Mouse (Mus musculus) heart, embryonic 12.5 days (tissue): Measurements from ENCODE around the gene Lum. TPM values are rescaled to one million over a fixed set of nuclear protein-coding genes. Genes with fewer than 3 reads are reported as not detected.

ENCODE experiments used
- ATAC-seq: fragments of 200-750 bp; cut with Nextera tagmentation; 2 replicates; pipeline ENCODE4 v1.8.0; 2017; ENCODE audit warnings: moderate TSS enrichment, moderate library complexity; ENCODE audit not compliant: insufficient number of reproducible peaks, low FRiP score
- H3K27ac ChIP-seq: fragments of 300-500 bp; sonication (generic); 2 replicates; pipeline ENCODE4 v1.5.1; 2016; ENCODE audit warnings: mild to moderate bottlenecking, moderate library complexity; ENCODE audit not compliant: poor library complexity, severe bottlenecking
- H3K27me3 ChIP-seq: fragments of 300-500 bp; sonication (generic); replicated peaks from 2 replicates; pipeline ENCODE4 v1.6.1; 2016; ENCODE audit warnings: mild to moderate bottlenecking, moderate library complexity
- H3K36me3 ChIP-seq: fragments of 300-500 bp; sonication (generic); 2 replicates; pipeline ENCODE4 v1.6.1; 2016; ENCODE audit warnings: mild to moderate bottlenecking, moderate library complexity
- H3K4me1 ChIP-seq: fragments of 300-500 bp; sonication (generic); replicated peaks from 2 replicates; pipeline ENCODE4 v1.6.1; 2016; ENCODE audit warnings: mild to moderate bottlenecking
- H3K4me2 ChIP-seq: fragments of 300-500 bp; sonication (generic); 2 replicates; pipeline ENCODE4 v1.6.1; 2016; ENCODE audit warnings: mild to moderate bottlenecking, moderate library complexity
- H3K4me3 ChIP-seq: fragments of 300-500 bp; sonication (generic); 2 replicates; pipeline ENCODE4 v1.5.1; 2016; ENCODE audit warnings: mild to moderate bottlenecking
- H3K9ac ChIP-seq: fragments of 300-500 bp; sonication (generic); 2 replicates; pipeline ENCODE4 v1.6.1; 2016; ENCODE audit warnings: mild to moderate bottlenecking, moderate library complexity
- H3K9me3 ChIP-seq: fragments of 300-500 bp; sonication (generic); replicated peaks from 2 replicates; pipeline ENCODE4 v1.6.1; 2016; ENCODE audit warnings: mild to moderate bottlenecking, moderate library complexity
- WGBS: fragments of 180-500 bp; shearing (Covaris S2); methylation state at CpG from one replicate; pipeline ENCODE4 v1.1.7; 2016; 5-methylcytosine and 5-hydroxymethylcytosine counted together
- polyA plus RNA-seq: library from polyadenylated mRNA; unstranded; fragments of >200 nt; fragmentation: Nextera tagmentation; extraction: Ambion mirVana; gene quantifications from 2 replicates; pipeline ENCODE4 v1.2.1, GENCODE M21; 2016

Gene Lum
- polyA plus RNA-seq = 87.6 and 99.5 TPM in 2 replicates

GRCm38 (mm10) chr10:97564957-97565856, at the start of gene Lum:
Lum (plus strand) TSS chr10:97565128.
- peak within 1 kb of the TSS; percentile 41; the same call in 1 of the 2 replicates for H3K4me2 ChIP-seq
- WGBS = 46% methylated on average over 10 of the region's 10 CpGs
- H3K36me3 ChIP-seq = no peaks in the 10 kb centered on the region
- peaks cover 4% of the 10 kb centered on the region; the same call in 1 of the 2 replicates for H3K4me1 ChIP-seq
- no peaks in the 10 kb centered on the region for H3K27me3 ChIP-seq
- no peak within 1 kb of the TSS for H3K4me3 ChIP-seq
- H3K27ac ChIP-seq = peak within 1 kb of the TSS; percentile 70
- 0 out of 2 replicates have a peak, but pooled peaks have one; percentile 9 for ATAC-seq
- no peaks in the 10 kb centered on the region for H3K9me3 ChIP-seq
- H3K9ac ChIP-seq = no peak within 1 kb of the TSS

- Histone ChIP-seq H3K27ac (no peak overlapping the region), H3K27me3 (no peaks in the 10 kb centered on the region), H3K36me3 (no peaks in the 10 kb centered on the region), H3K4me2 (no peak overlapping the region), H3K9me3 (no peaks in the 10 kb centered on the region), H3K9ac (no peak overlapping the region), H3K4me1 (no peaks in the 10 kb centered on the region), H3K4me3 (no peak overlapping the region)
- WGBS = 72% methylated on average over 3 of the region's 3 CpGs
- ATAC-seq = no peak
These were observed 41.6 kb upstream of the Lum start for GRCm38 (mm10) chr10:97523366-97523765.

GRCm38 (mm10) chr10:97535697-97536096, 29.2 kb upstream of the Lum start:
- Histone ChIP-seq H3K4me2 (no peak overlapping the region), H3K27ac (no peak overlapping the region), H3K9me3 (no peaks in the 10 kb centered on the region), H3K36me3 (no peaks in the 10 kb centered on the region), H3K4me1 (no peaks in the 10 kb centered on the region), H3K4me3 (no peak overlapping the region), H3K9ac (no peak overlapping the region), H3K27me3 (no peaks in the 10 kb centered on the region)
- ATAC-seq = no peak
- 52% methylated on average over 4 of the region's 4 CpGs for WGBS

- Histone ChIP-seq H3K9ac (no peak overlapping the region), H3K4me3 (no peak overlapping the region), H3K9me3 (no peaks in the 10 kb centered on the region), H3K27me3 (no peaks in the 10 kb centered on the region), H3K36me3 (no peaks in the 10 kb centered on the region), H3K4me2 (no peak overlapping the region), H3K27ac (no peak overlapping the region), H3K4me1 (no peaks in the 10 kb centered on the region)
- 44% methylated on average over 2 of the region's 2 CpGs for WGBS
- no peak for ATAC-seq
These were observed 28.0 kb upstream of the Lum start for GRCm38 (mm10) chr10:97536921-97537320.

GRCm38 (mm10) chr10:97538202-97538601, 26.7 kb upstream of the Lum start:
- Histone ChIP-seq H3K27ac (no peak overlapping the region), H3K9ac (no peak overlapping the region), H3K36me3 (no peaks in the 10 kb centered on the region), H3K4me1 (no peaks in the 10 kb centered on the region), H3K27me3 (no peaks in the 10 kb centered on the region), H3K9me3 (no peaks in the 10 kb centered on the region), H3K4me3 (no peak overlapping the region), H3K4me2 (no peak overlapping the region)
- 73% methylated on average over 4 of the region's 4 CpGs for WGBS
- no peak for ATAC-seq

GRCm38 (mm10) chr10:97547740-97548139, 17.2 kb upstream of the Lum start:
- no peaks in the 10 kb centered on the region for H3K36me3 ChIP-seq
- H3K27me3 ChIP-seq = no peaks in the 10 kb centered on the region
- H3K4me3 ChIP-seq = no peak overlapping the region
- H3K4me1 ChIP-seq = no peaks in the 10 kb centered on the region
- WGBS = 43% methylated on average over 1 of the region's 1 CpGs
- H3K9me3 ChIP-seq = 0 out of 2 replicates have a peak, but pooled peaks cover 2% of the 10 kb centered on the region
- H3K4me2 ChIP-seq = no peak overlapping the region
- no peak overlapping the region for H3K9ac ChIP-seq
- ATAC-seq = no peak
- no peak overlapping the region for H3K27ac ChIP-seq

- peaks cover 4% of the 10 kb centered on the region; the same call in 1 of the 2 replicates for H3K4me1 ChIP-seq
- H3K4me2 ChIP-seq = no peak overlapping the region
- no peak for ATAC-seq
- H3K36me3 ChIP-seq = no peaks in the 10 kb centered on the region
- no peaks in the 10 kb centered on the region for H3K9me3 ChIP-seq
- no peak overlapping the region for H3K27ac ChIP-seq
- H3K9ac ChIP-seq = no peak overlapping the region
- H3K27me3 ChIP-seq = no peaks in the 10 kb centered on the region
- H3K4me3 ChIP-seq = no peak overlapping the region
- 66% methylated on average over 8 of the region's 8 CpGs for WGBS
These were observed 2.7 kb downstream of the Lum start for GRCm38 (mm10) chr10:97567489-97568135.

- Histone ChIP-seq H3K27ac (no peak overlapping the region), H3K36me3 (no peaks in the 10 kb centered on the region), H3K4me2 (no peak overlapping the region), H3K4me3 (no peak overlapping the region), H3K27me3 (no peaks in the 10 kb centered on the region), H3K9ac (no peak overlapping the region), H3K9me3 (no peaks in the 10 kb centered on the region), H3K4me1 (no peaks in the 10 kb centered on the region)
- ATAC-seq = no peak
- 80% methylated on average over 4 of the region's 4 CpGs for WGBS
These were observed 17.8 kb downstream of the Lum start for GRCm38 (mm10) chr10:97582543-97583231.

GRCm38 (mm10) chr10:97584176-97584575, 19.2 kb downstream of the Lum start:
- H3K36me3 ChIP-seq = no peaks in the 10 kb centered on the region
- ATAC-seq = no peak
- WGBS = 10% methylated on average over 3 of the region's 3 CpGs
- no peak overlapping the region for H3K4me3 ChIP-seq
- no peaks in the 10 kb centered on the region for H3K9me3 ChIP-seq
- H3K4me2 ChIP-seq = no peak overlapping the region
- H3K9ac ChIP-seq = no peak overlapping the region
- H3K4me1 ChIP-seq = no peaks in the 10 kb centered on the region
- H3K27me3 ChIP-seq = no peaks in the 10 kb centered on the region
- peak overlapping the region; percentile 43; the same call in 1 of the 2 replicates for H3K27ac ChIP-seq

- H3K9me3 ChIP-seq = no peaks in the 10 kb centered on the region
- WGBS = 64% methylated on average over 5 of the region's 5 CpGs
- no peaks in the 10 kb centered on the region for H3K36me3 ChIP-seq
- H3K4me3 ChIP-seq = no peak overlapping the region
- H3K27me3 ChIP-seq = no peaks in the 10 kb centered on the region
- ATAC-seq = no peak
- H3K4me2 ChIP-seq = no peak overlapping the region
- H3K4me1 ChIP-seq = peaks cover 8% of the 10 kb centered on the region
- no peak overlapping the region for H3K9ac ChIP-seq
- H3K27ac ChIP-seq = no peak overlapping the region
These were observed 22.2 kb downstream of the Lum start for GRCm38 (mm10) chr10:97587159-97587558.

- Histone ChIP-seq H3K4me1 (peaks cover 8% of the 10 kb centered on the region), H3K9ac (no peak overlapping the region), H3K4me3 (no peak overlapping the region), H3K9me3 (no peaks in the 10 kb centered on the region), H3K27ac (0 out of 2 replicates have a peak overlapping the region, but pooled peaks have one; percentile 40), H3K27me3 (no peaks in the 10 kb centered on the region), H3K36me3 (no peaks in the 10 kb centered on the region), H3K4me2 (no peak overlapping the region)
- peak; percentile 59 for ATAC-seq
- 27% methylated on average over 6 of the region's 6 CpGs for WGBS
These were observed 24.6 kb downstream of the Lum start for GRCm38 (mm10) chr10:97589574-97589973.
